Mouse (Mus musculus): ENCODE results near the gene Aatk.

Gene Aatk

DNA sequence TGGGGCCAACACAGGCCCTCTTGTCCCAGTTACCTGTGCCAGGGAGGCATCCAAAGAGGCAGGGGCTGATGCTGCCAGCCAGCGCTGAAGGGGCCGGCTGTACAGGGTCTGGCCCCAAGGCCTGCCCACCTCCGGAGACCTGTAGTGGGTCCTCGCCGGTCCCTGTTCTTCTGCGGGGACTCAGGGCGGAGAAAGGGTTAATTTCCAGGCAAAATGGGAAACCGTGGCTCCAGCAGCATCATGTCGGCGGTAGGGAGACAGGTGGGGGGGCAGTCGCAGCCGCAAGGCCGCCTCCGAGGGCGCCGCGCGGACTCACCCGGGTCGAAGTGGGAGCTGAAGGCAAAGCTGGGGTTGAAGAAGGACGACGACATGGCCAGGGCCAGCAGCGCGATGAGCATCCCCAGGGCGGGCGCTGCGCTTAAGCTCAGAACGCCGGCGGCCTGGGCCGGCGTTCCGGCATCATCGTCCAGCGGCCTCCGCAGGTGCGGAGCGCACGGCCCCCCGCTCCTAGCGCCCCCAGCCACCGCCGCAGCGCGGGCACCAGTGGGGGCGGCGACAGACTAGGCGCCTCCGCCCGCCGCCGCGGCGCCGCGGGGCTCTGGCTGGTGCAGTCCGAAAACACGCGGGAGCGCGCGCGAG lies at the start of gene Aatk:
Gene Aatk, minus strand, starts transcription at position 615 of the 639 bp plus-strand sequence.
- DNase-seq, result no peak

DNA sequence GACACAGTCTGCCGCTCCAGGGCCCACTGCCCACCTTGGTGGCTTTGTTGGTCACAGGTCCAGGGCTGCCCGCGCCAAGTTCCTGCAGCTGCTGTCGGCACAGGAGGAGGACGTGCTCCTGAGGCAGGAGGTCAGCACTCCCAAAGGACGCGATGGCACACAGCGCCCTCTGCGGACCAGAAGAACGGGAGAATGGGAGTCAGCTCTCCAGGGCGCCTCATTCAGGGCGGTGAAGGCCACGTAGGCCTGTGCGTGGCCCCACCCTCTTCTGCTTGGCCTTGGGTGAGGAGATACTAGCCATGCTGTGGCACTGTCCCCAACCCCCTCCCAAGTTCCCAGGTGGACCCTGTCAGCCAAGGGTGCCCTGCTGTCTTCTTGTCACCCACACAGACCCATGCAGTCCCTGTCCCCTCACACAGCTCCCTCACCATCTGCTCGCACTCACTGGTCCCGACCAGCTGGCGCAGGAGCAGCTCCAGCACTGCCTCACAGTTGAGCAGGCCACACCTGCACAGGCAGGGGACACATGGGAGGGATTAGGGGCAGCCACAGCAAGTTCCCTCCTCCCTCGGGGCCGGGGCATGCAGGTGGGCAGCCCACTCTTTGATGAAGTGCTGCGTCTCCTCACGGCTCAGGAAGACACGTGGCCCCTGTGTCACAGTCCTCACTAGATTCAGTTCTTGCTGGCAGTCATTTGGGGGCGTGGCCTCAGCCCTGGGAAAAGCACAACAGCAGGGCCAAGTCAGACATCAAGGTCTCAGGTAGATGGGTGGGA lies 46.0 kb upstream of the Aatk start:
- DNase-seq, result peak; percentile 65

DNA sequence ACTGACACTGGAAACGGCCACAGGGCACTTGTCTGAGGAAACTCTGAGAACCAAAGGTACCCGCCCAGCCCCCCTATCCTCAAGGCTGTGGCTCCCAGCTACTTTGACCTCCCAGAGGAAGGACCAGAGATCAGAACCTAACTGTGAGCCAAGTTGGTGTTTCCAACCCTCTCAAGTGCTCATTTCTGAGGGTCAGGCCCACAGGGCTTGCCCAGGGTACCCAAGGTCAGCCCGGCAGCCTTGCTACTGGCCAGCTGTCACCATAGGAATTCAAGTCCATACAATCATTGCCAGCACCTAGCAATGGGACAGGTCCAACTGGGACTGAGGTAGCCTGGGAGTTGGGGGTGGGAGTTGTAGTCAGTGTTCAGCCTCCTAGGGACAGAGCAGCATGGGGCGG lies 43.7 kb upstream of the Aatk start:
- DNase-seq, result no peak

- peak; percentile 99 for DNase-seq
Measured at GRCm38 (mm10) chr11:120086702-120087152, 39.8 kb upstream of the Aatk start, which contains the start of gene Cep131. Cep131 (minus strand) TSS chr11:120086827.

DNA sequence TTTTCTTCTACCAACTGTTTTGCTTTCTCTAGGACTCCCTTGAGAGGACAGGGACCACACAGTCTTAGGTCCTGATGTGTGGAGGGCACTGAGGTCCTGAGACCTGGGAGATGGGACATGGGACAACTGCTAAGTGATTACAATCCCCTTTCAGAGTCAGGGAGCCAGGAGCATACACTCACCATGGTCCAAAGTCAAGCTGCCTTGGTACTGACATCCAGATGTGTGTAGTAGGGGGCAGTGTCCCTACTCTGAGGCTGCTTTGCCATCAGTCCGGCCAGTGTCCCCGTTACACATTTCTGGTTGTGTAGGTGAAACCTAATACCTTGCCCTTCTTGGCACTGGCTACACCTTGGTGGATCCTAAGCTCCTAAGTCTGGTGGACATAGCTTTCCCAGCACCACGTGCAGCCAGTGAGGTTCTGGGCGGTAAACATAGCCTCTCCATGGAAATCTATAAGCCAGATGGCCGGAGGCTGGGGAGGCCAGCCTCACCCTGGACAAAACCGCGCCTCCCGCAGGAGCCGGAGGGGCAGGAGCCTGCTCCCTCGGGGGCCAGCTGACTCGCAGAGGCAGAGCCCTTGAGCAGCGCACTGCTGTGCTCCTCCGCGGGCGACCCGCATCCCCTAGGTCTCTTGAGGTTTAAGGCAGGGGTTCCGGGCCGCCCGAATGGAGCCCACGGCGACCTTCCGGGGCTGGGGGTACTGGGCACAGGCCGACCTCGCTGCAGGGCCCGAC lies 39.1 kb upstream of the Aatk start:
- peak; percentile 53 for DNase-seq

GRCm38 (mm10) chr11:120080282-120080681 lies 33.3 kb upstream of the Aatk start:
- DNase-seq, result no peak

DNA sequence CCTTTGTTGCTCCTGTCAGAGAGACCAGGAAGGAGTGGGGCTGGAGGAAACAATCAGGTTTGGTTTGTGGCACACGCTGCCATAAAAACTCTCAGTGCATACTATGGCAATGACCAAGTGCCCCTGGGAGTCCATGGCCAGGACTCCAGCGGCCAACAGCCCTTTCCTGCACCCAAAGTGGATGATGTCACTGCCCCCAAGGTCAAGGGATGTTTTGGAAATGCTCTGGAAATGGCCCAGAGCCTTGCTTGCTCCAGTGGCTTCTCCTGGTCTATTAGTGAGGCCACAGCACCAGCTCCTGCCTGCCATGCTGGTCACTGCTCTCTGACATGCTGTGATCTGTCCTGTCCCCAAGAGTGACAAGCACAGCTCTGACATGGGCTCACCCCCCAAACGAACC lies 29.2 kb upstream of the Aatk start:
- no peak for DNase-seq

- no peak for DNase-seq
Measured at GRCm38 (mm10) chr11:120072986-120073647, 26.1 kb upstream of the Aatk start.

GRCm38 (mm10) chr11:120071731-120072320 lies 24.9 kb upstream of the Aatk start:
- DNase-seq, result no peak

- no peak for DNase-seq
Measured at GRCm38 (mm10) chr11:120071065-120071464, 24.1 kb upstream of the Aatk start.

- no peak for DNase-seq
Measured at GRCm38 (mm10) chr11:120070286-120070930, 23.4 kb upstream of the Aatk start.

DNA sequence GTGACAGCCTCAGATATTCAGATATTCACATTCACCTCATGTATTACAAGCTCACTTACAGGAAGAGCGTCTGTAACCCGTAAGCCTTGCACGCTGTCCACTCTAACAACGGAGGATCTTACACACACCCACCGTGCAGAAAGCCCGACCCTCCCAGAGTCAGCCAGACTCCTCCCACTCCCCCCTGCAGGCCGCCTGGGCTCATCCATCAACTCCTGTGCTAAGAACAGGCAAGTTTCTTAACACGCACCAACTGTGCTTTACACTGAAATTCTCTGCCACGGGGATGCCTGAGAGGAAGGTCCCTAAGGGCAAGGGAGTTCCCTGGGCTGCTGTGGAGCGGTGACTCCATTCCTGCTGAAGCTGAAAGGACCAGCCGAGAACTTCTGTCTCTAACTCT lies 22.3 kb upstream of the Aatk start:
- DNase-seq, result no peak

DNA sequence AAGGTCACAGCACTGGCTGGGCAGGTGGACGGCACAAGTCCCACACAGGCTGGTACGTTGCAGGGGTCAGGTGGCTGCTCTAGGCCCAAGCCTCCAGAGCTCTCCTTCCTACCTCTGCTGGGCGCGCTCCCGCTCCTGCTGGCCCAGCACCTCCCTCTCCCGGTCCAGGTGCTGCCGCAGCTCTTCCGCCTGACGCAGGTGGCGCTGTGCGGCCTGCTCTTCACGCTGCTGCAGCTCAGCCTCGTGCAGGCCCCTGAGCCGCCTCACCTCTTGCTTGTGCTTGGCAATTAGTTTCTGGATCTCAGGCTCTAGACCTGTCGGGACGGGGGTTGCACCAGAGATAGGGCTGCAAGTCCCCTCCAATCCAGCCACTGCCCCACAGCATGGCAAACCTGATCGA lies 20.9 kb upstream of the Aatk start:
- DNase-seq, result no peak

DNA sequence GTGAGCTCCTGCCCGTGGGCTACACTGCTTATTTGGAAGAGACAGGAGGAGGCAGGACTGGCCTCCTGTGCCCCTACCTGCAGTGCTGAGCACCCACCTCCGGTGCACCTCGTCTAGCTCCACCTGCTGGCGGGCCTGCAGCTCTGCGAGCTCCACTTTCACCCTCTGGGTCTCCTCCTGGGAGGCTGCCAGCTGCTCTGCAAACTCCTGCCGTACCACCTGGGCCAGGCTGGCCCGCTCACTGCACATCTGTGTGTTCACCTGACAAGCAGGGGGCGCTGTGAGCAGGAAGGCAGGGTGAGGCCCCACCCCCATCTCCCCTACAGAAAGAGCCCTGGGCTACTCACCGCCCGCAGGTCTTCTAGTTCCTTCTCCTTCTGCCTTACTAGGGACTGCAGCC lies 18.3 kb upstream of the Aatk start:
- DNase-seq, result peak; percentile 72

- DNase-seq, result no peak
Measured at GRCm38 (mm10) chr11:120064668-120065040, 17.7 kb upstream of the Aatk start.

- no peak for DNase-seq
Measured at GRCm38 (mm10) chr11:120064006-120064667, 17.2 kb upstream of the Aatk start.

DNA sequence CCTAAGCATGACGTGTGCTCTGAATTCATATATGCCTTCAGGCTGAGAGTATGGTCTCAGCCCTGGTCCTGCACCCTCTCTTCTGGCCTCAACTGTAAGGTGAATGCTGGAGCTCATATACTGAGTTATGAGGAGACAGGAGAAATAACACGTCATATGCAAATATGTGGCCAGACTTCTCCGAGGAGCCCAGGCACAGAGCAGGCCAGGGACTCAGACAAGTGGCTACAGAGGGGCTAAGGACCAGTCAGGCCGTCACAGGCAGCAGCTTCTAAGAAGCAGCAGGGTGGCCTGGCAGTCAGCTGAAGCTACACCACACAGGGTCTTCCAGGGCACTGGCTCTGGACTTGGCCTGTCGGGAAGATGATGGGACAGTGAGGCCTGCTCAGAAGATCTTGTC lies 16.4 kb upstream of the Aatk start:
- no peak for DNase-seq

GRCm38 (mm10) chr11:120060634-120061033 lies 13.7 kb upstream of the Aatk start:
- no peak for DNase-seq

- no peak for DNase-seq
Measured at GRCm38 (mm10) chr11:120055953-120056732, 9.2 kb upstream of the Aatk start.

GRCm38 (mm10) chr11:120053846-120054245 lies 6.9 kb upstream of the Aatk start:
- DNase-seq, result no peak

GRCm38 (mm10) chr11:120052274-120052673 lies 5.3 kb upstream of the Aatk start:
- no peak for DNase-seq
